Mouse (Mus musculus) liver, embryonic 14.5 days (tissue): ENCODE results near the gene Anks4b.

Source experiments
- CTCF ChIP-seq: IDR thresholded peaks from 2 replicates; pipeline ENCODE4 v1.5.1; 2016; ENCODE audit warnings: antibody characterized with exemption, low read depth, control low read depth
- EP300 ChIP-seq: IDR thresholded peaks from 2 replicates; pipeline ENCODE4 v1.6.1; 2016; ENCODE audit warnings: antibody characterized with exemption, low read depth

GRCm38 (mm10) chr7:120124844-120125243 is 48.8 kb upstream of the Anks4b start:
- TF ChIP-seq CTCF = peak; percentile 75
- no peak for TF ChIP-seq EP300
